Mouse (Mus musculus) 416B (cell line): ENCODE measurements around the gene Ttc28.
"Not testable (repeated sequence)": the region's sequence is repeated elsewhere in the genome, so short reads cannot be mapped to it uniquely, and the experiment has no call there.

Experiments
- DNase-seq: peaks from one replicate; pipeline ENCODE4 v3.0.0; 2011; ENCODE audit warnings: low read depth

Ttc28 gene

GRCm38 (mm10) chr5:111243447-111244040 is 363.9 kb downstream of the Ttc28 start:
- DNase-seq, result no peak

GRCm38 (mm10) chr5:111244061-111244460 is 364.5 kb downstream of the Ttc28 start:
- DNase-seq, result no peak

- peak; percentile 32 for DNase-seq
These were observed 368.1 kb downstream of the Ttc28 start for GRCm38 (mm10) chr5:111247571-111248265.

GRCm38 (mm10) chr5:111252147-111252546 is 372.5 kb downstream of the Ttc28 start:
- DNase-seq, result no peak

- no peak for DNase-seq
These were observed 374.8 kb downstream of the Ttc28 start for GRCm38 (mm10) chr5:111254362-111254761.

- DNase-seq, result no peak
These were observed 375.2 kb downstream of the Ttc28 start for GRCm38 (mm10) chr5:111254781-111255180.

GRCm38 (mm10) chr5:111256181-111256580 is 376.6 kb downstream of the Ttc28 start:
- no peak for DNase-seq

GRCm38 (mm10) chr5:111257127-111257526 is 377.5 kb downstream of the Ttc28 start:
- peak; percentile 47 for DNase-seq

- DNase-seq, result not testable (repeated sequence)
These were observed 381.6 kb downstream of the Ttc28 start for GRCm38 (mm10) chr5:111261162-111261561.

GRCm38 (mm10) chr5:111261733-111262573 is 382.4 kb downstream of the Ttc28 start:
- DNase-seq, result no peak

- DNase-seq, result no peak
These were observed 383.1 kb downstream of the Ttc28 start for GRCm38 (mm10) chr5:111262574-111263239.

GRCm38 (mm10) chr5:111263370-111263769 is 383.8 kb downstream of the Ttc28 start:
- DNase-seq, result no peak

- DNase-seq, result no peak
These were observed 384.9 kb downstream of the Ttc28 start for GRCm38 (mm10) chr5:111264488-111264887.

- DNase-seq, result no peak
These were observed 387.1 kb downstream of the Ttc28 start for GRCm38 (mm10) chr5:111266658-111267057.

GRCm38 (mm10) chr5:111267100-111267499 is 387.5 kb downstream of the Ttc28 start:
- peak; percentile 34 for DNase-seq

GRCm38 (mm10) chr5:111268852-111269251 is 389.2 kb downstream of the Ttc28 start:
- no peak for DNase-seq

- DNase-seq, result peak; percentile 65
These were observed 390.1 kb downstream of the Ttc28 start for GRCm38 (mm10) chr5:111269613-111270205.

- DNase-seq, result no peak
These were observed 390.8 kb downstream of the Ttc28 start for GRCm38 (mm10) chr5:111270246-111271002.

GRCm38 (mm10) chr5:111273589-111273988 is 394.0 kb downstream of the Ttc28 start:
- peak; percentile 62 for DNase-seq

- DNase-seq, result peak; percentile 70
These were observed 395.3 kb downstream of the Ttc28 start for GRCm38 (mm10) chr5:111274948-111275347.
